Mouse (Mus musculus): Measurements from ENCODE around the gene Pdzrn4. TPM values are rescaled to one million over a fixed set of nuclear protein-coding genes. Genes with fewer than 3 reads are reported as not detected.

Gene Pdzrn4
- polyA plus RNA-seq, 1 experiment from 2014 or later = 0.64 TPM

DNA sequence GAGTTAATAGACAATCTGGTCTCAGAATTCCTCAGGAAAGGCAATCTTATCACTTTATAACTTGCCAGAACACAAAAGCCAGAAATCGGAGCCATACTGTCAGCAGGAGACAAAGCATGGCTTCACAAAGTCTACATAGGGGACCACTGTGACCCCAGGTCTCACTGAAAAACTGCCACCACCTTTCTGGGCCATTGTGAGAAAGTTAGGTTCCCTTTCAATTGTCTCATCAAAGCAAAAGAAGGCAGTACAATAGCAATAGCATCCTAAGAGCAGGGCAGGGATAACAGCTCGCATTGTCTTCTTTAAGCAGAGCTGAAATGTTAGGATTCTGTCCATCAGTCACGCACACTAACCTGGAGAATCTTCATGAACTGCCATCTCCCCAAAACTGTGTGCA, 216.5 kb downstream of the Pdzrn4 start:
- Histone ChIP-seq H3K27me3 (ENCODE audit: control insufficient read depth, insufficient read depth, low read length) (no peaks in the 10 kb centered on the region), H3K9me3 (replicated peaks; ENCODE audit: control insufficient read depth, low read length) (no peaks in the 10 kb centered on the region), H3K9ac (ENCODE audit: low read depth, low read length) (no peak overlapping the region), H3K4me2 (no peak overlapping the region), H3K27ac (ENCODE audit: low read depth, low read length) (no peak overlapping the region), H3K36me3 (ENCODE audit: control insufficient read depth, insufficient read depth, low read length) (no peaks in the 10 kb centered on the region), H3K4me1 (ENCODE audit: control insufficient read depth, insufficient read depth, low read length) (no peaks in the 10 kb centered on the region), H3K4me3 (ENCODE audit: low read depth, low read length) (no peak overlapping the region)
- 78% methylated on average over 3 of the region's 3 CpGs for WGBS (ENCODE audit: insufficient replicate concordance)
- ATAC-seq (replicated peaks; ENCODE audit: insufficient number of reproducible peaks, low FRiP score, low TSS enrichment) = no peak

DNA sequence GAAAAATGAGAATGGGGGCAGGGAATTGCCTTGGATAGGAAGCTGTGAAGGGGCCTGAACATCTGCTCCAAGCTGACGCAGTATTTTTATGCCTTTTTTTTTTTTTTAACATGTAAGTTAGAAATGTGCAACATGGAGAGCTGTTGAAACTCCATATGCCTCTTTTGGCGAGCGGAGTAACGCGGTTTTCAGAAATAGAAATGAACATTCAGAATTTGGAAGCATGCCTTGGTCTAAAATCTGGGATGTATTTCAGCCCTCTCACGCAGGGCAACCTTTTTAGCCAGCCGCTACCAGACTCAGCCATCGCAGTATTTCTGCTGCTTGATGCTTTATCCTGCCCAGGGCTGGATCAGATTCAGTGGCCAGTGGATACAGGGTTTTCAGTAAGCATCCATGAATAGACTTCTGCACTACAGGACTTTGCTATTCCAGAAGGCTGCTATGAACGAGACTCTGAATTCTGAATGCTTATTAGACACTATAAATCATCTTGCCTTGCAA, 225.1 kb downstream of the Pdzrn4 start:
- H3K36me3 ChIP-seq (ENCODE audit: control insufficient read depth, insufficient read depth, low read length) = no peaks in the 10 kb centered on the region
- 89% methylated on average over 9 of the region's 9 CpGs for WGBS (ENCODE audit: insufficient replicate concordance)
- H3K4me3 ChIP-seq (ENCODE audit: low read depth, low read length) = no peak overlapping the region
- ATAC-seq (replicated peaks; ENCODE audit: insufficient number of reproducible peaks, low FRiP score, low TSS enrichment) = no peak
- no peak overlapping the region for H3K27ac ChIP-seq (ENCODE audit: low read depth, low read length)
- H3K4me2 ChIP-seq = no peak overlapping the region
- H3K27me3 ChIP-seq (ENCODE audit: control insufficient read depth, insufficient read depth, low read length) = no peaks in the 10 kb centered on the region
- no peak overlapping the region for H3K9ac ChIP-seq (ENCODE audit: low read depth, low read length)
- no peaks in the 10 kb centered on the region for H3K4me1 ChIP-seq (ENCODE audit: control insufficient read depth, insufficient read depth, low read length)
- no peaks in the 10 kb centered on the region for H3K9me3 ChIP-seq (replicated peaks; ENCODE audit: control insufficient read depth, low read length)

DNA sequence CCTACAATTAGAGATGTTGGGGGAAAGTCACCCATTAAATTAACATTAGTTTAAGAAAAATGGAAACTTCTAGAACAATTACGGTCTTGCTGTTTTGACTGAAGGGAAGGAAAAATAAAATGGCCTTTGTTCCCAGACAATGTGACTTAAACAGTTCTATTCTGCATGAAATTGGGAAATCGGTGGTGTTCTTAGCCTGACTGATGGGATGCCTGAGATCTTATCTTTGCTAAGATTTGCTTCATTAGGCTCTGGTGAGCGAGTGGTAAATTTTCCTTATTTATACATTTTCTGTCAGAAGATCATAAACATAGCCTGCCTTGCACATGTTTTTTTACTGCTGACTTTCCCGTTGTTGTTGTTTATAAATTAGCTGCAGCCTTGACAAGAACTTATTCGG, 225.6 kb downstream of the Pdzrn4 start:
- Histone ChIP-seq H3K9ac (ENCODE audit: low read depth, low read length) (no peak overlapping the region), H3K4me3 (ENCODE audit: low read depth, low read length) (no peak overlapping the region), H3K36me3 (ENCODE audit: control insufficient read depth, insufficient read depth, low read length) (no peaks in the 10 kb centered on the region), H3K27ac (ENCODE audit: low read depth, low read length) (no peak overlapping the region), H3K4me1 (ENCODE audit: control insufficient read depth, insufficient read depth, low read length) (no peaks in the 10 kb centered on the region), H3K9me3 (replicated peaks; ENCODE audit: control insufficient read depth, low read length) (no peaks in the 10 kb centered on the region), H3K4me2 (no peak overlapping the region), H3K27me3 (ENCODE audit: control insufficient read depth, insufficient read depth, low read length) (no peaks in the 10 kb centered on the region)
- ATAC-seq (replicated peaks; ENCODE audit: insufficient number of reproducible peaks, low FRiP score, low TSS enrichment) = no peak
- 75% methylated on average over 5 of the region's 5 CpGs for WGBS (ENCODE audit: insufficient replicate concordance)

DNA sequence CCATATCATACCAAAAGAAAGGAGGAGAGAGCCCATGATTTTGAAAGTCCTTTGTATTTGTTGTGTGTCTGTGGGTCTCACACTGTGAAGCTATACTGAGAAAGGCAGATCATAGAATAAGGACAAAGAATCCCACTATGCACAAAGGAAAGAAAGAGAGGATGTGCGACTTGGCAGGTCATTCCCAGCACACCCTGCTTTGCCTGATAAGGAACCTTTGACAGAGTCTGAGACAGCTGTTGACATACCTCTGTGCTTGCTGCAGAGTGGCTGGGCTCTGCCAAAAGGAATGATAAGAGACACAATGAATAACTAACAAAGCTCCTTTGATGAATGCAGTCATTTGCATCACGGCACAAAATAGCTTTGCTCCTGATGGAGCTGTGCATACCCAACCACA, 232.5 kb downstream of the Pdzrn4 start:
- no peak overlapping the region for H3K27ac ChIP-seq (ENCODE audit: low read depth, low read length)
- no peaks in the 10 kb centered on the region for H3K36me3 ChIP-seq (ENCODE audit: control insufficient read depth, insufficient read depth, low read length)
- H3K9me3 ChIP-seq (replicated peaks; ENCODE audit: control insufficient read depth, low read length) = no peaks in the 10 kb centered on the region
- 5% methylated on average over 2 of the region's 2 CpGs for WGBS (ENCODE audit: insufficient replicate concordance)
- H3K9ac ChIP-seq (ENCODE audit: low read depth, low read length) = no peak overlapping the region
- no peak overlapping the region for H3K4me2 ChIP-seq
- H3K4me3 ChIP-seq (ENCODE audit: low read depth, low read length) = no peak overlapping the region
- ATAC-seq (replicated peaks; ENCODE audit: insufficient number of reproducible peaks, low FRiP score, low TSS enrichment) = peak; percentile 61
- no peaks in the 10 kb centered on the region; the same call in 1 of the 2 replicates for H3K27me3 ChIP-seq (ENCODE audit: control insufficient read depth, insufficient read depth, low read length)
- peaks cover 20% of the 10 kb centered on the region for H3K4me1 ChIP-seq (ENCODE audit: control insufficient read depth, insufficient read depth, low read length)

DNA sequence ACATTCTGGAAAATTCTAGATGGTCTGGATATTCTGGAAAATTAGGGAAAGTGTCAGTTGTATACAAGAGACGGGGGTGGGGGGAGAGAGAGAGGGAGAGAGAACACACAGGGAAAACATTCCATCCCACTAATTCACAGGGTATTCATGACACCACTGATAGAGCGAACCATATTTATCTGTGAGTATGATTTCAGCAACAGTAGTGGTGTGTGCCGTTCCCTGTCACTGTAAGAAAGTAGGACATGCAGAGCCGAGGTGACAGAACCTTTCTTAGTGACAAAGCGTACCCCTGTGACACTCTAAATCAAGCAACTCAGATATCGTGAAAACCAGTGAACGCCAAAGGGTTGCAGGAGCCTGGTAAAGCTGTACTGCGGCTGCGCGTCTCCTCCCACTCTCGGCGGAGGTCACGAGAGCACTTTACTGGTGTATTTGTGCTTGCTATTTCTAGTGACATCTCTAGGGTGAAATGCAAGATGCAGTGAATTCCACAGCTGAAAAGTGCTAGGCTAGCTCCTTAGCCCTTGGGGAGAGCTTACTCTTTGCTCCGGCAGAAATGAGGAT, 237.4 kb downstream of the Pdzrn4 start:
- no peak overlapping the region for H3K27ac ChIP-seq (ENCODE audit: low read depth, low read length)
- ATAC-seq (replicated peaks; ENCODE audit: insufficient number of reproducible peaks, low FRiP score, low TSS enrichment) = no peak
- H3K27me3 ChIP-seq (ENCODE audit: control insufficient read depth, insufficient read depth, low read length) = no peaks in the 10 kb centered on the region; the same call in 1 of the 2 replicates

DNA sequence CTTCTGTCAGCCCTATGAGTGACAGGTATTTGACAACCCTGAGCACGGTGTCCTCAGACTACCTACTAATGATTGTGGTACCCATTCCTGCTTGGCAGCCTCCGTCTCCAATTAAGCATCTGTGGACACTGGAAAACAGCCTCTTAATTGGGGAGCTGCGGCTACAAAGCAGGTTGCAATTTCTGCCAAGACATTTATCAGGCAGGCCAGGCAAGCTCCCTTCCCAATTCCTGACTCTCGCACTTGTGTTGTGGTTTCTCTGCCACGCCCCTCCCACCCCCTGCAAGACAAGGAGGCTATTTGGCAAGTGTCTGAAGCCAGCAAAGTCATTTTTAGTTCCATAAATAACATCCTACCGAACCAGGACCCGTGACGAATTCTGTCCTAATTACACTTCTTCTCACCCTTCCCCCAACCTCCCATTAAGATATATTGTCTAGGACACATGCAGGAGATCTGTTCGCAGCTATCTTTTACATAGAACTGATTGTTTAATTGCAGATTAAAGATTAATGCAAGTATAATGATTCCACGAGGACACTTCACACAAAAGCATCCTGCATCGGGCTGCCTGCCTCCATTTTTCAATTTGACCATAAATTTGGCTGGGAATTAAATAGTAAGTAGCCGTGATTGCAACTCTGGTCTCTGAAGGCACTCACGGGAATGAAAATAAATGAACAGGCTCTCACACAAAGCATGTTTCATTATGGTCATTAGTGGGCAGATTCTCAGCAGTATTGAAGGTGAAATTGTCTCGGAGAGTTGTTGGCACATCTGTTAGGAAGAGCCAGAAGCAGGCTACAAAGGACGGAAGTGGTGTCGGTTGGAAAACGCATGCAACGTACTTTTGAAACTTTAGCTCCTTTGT, 243.8 kb downstream of the Pdzrn4 start:
- ATAC-seq (replicated peaks; ENCODE audit: insufficient number of reproducible peaks, low FRiP score, low TSS enrichment) = no peak
- no peaks in the 10 kb centered on the region for H3K36me3 ChIP-seq (ENCODE audit: control insufficient read depth, insufficient read depth, low read length)
- H3K9ac ChIP-seq (ENCODE audit: low read depth, low read length) = no peak overlapping the region
- no peak overlapping the region for H3K4me2 ChIP-seq
- no peak overlapping the region for H3K4me3 ChIP-seq (ENCODE audit: low read depth, low read length)
- H3K27ac ChIP-seq (ENCODE audit: low read depth, low read length) = no peak overlapping the region
- H3K27me3 ChIP-seq (ENCODE audit: control insufficient read depth, insufficient read depth, low read length) = no peaks in the 10 kb centered on the region
- H3K9me3 ChIP-seq (replicated peaks; ENCODE audit: control insufficient read depth, low read length) = no peaks in the 10 kb centered on the region
- WGBS (ENCODE audit: insufficient replicate concordance) = 73% methylated on average over 18 of the region's 18 CpGs
- no peaks in the 10 kb centered on the region for H3K4me1 ChIP-seq (ENCODE audit: control insufficient read depth, insufficient read depth, low read length)

More for the DNA sequence above, 237.4 kb downstream of the Pdzrn4 start:
- WGBS (ENCODE audit: insufficient replicate concordance) = 47% methylated on average over 14 of the region's 14 CpGs
- H3K4me3 ChIP-seq (ENCODE audit: low read depth, low read length) = no peak overlapping the region
- H3K36me3 ChIP-seq (ENCODE audit: control insufficient read depth, insufficient read depth, low read length) = no peaks in the 10 kb centered on the region
- peaks cover 16% of the 10 kb centered on the region for H3K4me1 ChIP-seq (ENCODE audit: control insufficient read depth, insufficient read depth, low read length)
- H3K9me3 ChIP-seq (replicated peaks; ENCODE audit: control insufficient read depth, low read length) = no peaks in the 10 kb centered on the region
- H3K4me2 ChIP-seq = peak overlapping the region; percentile 20
- H3K9ac ChIP-seq (ENCODE audit: low read depth, low read length) = no peak overlapping the region

DNA sequence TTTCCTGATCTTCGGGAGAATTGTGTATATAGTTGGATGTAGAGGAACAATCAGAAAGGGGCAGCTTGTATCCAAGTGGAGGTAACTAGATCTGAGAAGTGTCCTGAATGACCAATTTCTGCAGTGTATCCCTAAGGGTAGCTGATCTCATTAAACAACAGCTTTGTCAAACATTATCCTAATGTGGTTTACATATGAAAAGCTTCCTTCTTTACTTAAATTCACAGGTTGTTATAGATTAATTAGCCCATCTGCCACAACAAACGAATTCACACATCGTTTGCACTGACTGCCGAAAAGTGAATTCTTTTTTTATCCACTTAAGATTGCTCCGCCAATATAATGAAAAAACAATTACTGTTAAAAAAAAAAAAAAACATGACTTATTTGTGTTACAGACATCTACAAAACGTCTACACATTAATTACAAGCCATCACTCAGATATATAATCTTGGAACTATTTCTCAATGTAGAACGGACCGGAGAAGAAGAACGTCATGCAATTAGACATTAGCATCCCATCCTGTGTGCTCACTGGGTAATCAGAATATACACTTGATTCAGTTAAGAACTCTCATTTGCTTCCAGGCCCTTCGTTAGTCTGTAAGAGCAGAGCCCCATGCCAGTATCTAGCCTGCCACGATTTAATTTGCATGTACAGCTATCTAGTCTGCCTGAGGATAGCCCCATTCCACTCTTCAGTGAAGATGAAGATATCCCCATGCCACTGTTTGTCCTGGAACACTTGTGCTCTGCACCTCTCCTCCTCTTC, 274.8 kb downstream of the Pdzrn4 start:
- WGBS (ENCODE audit: insufficient replicate concordance) = 79% methylated on average over 11 of the region's 11 CpGs
- ATAC-seq (replicated peaks; ENCODE audit: insufficient number of reproducible peaks, low FRiP score, low TSS enrichment) = no peak
- no peak overlapping the region for H3K4me3 ChIP-seq (ENCODE audit: low read depth, low read length)

DNA sequence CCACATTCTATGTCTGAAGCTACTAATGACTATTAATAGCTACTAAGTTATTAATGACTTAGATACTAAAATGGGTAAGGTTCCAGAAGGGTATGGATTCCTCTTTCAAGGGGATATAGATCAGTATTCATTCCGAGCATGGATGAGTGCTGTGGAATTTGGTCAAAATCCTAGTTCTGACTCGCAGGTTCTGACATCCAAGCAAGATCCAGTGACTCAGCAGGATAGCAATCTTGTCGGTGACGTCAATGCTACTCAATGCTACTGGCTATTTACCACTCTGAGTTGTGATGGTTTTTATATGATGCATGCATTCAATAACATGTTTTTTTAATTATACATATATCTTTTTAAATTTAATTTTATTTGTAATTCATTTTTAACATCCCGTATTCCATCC, 279.4 kb downstream of the Pdzrn4 start:
- Histone ChIP-seq H3K4me2 (no peak overlapping the region), H3K4me3 (ENCODE audit: low read depth, low read length) (no peak overlapping the region), H3K9me3 (replicated peaks; ENCODE audit: control insufficient read depth, low read length) (no peaks in the 10 kb centered on the region), H3K36me3 (ENCODE audit: control insufficient read depth, insufficient read depth, low read length) (no peaks in the 10 kb centered on the region), H3K4me1 (ENCODE audit: control insufficient read depth, insufficient read depth, low read length) (no peaks in the 10 kb centered on the region), H3K9ac (ENCODE audit: low read depth, low read length) (no peak overlapping the region), H3K27me3 (ENCODE audit: control insufficient read depth, insufficient read depth, low read length) (no peaks in the 10 kb centered on the region), H3K27ac (ENCODE audit: low read depth, low read length) (no peak overlapping the region)
- no peak for ATAC-seq (replicated peaks; ENCODE audit: insufficient number of reproducible peaks, low FRiP score, low TSS enrichment)
- WGBS (ENCODE audit: insufficient replicate concordance) = 78% methylated on average over 5 of the region's 5 CpGs

More for the DNA sequence above, 274.8 kb downstream of the Pdzrn4 start:
- H3K9me3 ChIP-seq (replicated peaks; ENCODE audit: control insufficient read depth, low read length) = no peaks in the 10 kb centered on the region
- no peak overlapping the region for H3K9ac ChIP-seq (ENCODE audit: low read depth, low read length)
- H3K36me3 ChIP-seq (ENCODE audit: control insufficient read depth, insufficient read depth, low read length) = no peaks in the 10 kb centered on the region
- no peak overlapping the region for H3K4me2 ChIP-seq
- no peak overlapping the region for H3K27ac ChIP-seq (ENCODE audit: low read depth, low read length)
- H3K27me3 ChIP-seq (ENCODE audit: control insufficient read depth, insufficient read depth, low read length) = no peaks in the 10 kb centered on the region
- no peaks in the 10 kb centered on the region for H3K4me1 ChIP-seq (ENCODE audit: control insufficient read depth, insufficient read depth, low read length)

Data from heart, embryonic 11.5 days (tissue).